Mouse (Mus musculus): Measurements from ENCODE around the gene Rab3a. TPM values are rescaled to one million over a fixed set of nuclear protein-coding genes. Genes with fewer than 3 reads are reported as not detected.

Rab3a gene
- polyA plus RNA-seq, 1 experiment from 2014 or later = 561 TPM

DNA sequence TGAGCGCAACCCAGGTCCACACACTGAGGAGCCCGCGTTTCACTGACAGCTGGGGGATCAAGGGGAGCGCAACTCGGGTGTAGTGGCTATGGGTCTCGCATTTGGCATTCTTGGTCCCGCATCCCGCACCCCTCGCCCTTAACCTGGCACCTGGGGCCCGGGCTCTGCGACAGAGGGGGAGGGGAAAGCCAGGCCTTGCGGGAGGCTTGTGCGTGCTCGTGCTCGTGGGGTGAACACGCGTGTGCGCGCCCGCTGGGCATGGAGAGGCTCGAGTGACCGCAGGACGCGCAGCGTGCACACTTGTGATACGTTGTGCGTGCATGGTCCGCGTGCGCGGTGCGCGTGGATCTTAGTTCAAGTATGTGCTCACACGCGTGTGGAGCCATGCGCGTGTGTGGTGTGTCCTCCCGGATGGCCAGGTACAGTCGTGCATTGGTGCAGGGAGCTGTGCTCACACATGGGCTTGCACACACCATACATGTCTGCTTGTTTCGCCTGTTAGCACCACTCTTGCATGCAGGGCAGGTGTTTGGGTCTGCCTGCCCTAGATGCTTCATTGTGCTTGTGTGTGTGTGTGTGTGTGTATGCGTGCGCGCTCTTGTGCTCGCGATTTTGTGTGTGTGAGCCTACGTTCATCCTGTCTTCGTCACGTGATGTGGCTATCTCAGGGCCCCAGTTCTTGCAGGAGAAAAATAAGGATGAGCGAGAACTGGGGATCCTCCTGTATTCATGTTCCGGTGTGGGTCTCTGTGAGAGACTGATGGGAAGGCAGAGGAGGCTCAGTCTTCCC, 587 bp downstream of the Rab3a start:
- Histone ChIP-seq H3K36me3 (peaks cover 17% of the 10 kb centered on the region), H3K4me2 (peak overlapping the region; percentile 79), H3K4me3 (peak overlapping the region; percentile 84), H3K27me3 (0 out of 2 replicates have a peak, but pooled peaks cover under 1% of the 10 kb centered on the region), H3K4me1 (replicated peaks) (peaks cover 60% of the 10 kb centered on the region), H3K27ac (replicated peaks) (peak overlapping the region; percentile 97), H3K9me3 (no peaks in the 10 kb centered on the region), H3K9ac (peak overlapping the region; percentile 97)
- peak; percentile 47 for ATAC-seq (ENCODE audit: low FRiP score, low read depth)
- 11% methylated on average over 50 of the region's 50 CpGs for WGBS

GRCm38 (mm10) chr8:70755661-70756475, 1.4 kb downstream of the Rab3a start:
- H3K4me2 ChIP-seq = peak overlapping the region; percentile 79
- peak overlapping the region; percentile 97 for H3K27ac ChIP-seq (replicated peaks)
- no peaks in the 10 kb centered on the region for H3K27me3 ChIP-seq
- peak overlapping the region; percentile 84 for H3K4me3 ChIP-seq
- peaks cover 17% of the 10 kb centered on the region for H3K36me3 ChIP-seq
- H3K9ac ChIP-seq = peak overlapping the region; percentile 97
- H3K4me1 ChIP-seq (replicated peaks) = peaks cover 65% of the 10 kb centered on the region
- H3K9me3 ChIP-seq = no peaks in the 10 kb centered on the region
- ATAC-seq (ENCODE audit: low FRiP score, low read depth) = no peak
- 80% methylated on average over 24 of the region's 24 CpGs for WGBS

DNA sequence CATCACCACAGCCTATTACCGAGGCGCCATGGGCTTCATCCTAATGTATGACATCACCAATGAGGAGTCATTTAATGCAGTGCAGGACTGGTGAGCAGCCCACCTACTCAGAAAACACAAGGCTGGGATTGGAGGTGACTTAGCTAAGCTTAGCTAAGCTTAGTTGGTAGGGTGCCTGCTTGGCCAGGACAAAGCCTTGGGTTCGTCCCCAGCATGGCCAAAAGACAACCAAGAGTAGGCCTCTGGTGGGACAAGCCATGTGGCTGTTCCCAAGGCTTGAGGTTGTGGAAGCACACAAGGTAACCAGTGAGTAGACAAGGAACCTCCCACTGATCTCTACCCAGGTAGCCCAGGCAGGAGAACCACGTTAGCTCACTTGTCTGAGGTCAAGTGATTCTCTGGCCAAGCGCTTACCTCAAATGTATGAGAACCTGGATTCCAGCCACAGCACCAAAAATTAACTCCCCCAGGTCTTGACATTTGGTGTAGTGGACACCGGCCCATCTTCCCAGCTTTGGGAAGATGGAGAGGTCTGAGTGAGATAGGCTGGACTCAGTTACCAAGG, 2.1 kb downstream of the Rab3a start:
- no peak for ATAC-seq (ENCODE audit: low FRiP score, low read depth)
- H3K27ac ChIP-seq (replicated peaks) = no peak overlapping the region
- H3K9ac ChIP-seq = no peak overlapping the region
- H3K4me2 ChIP-seq = no peak overlapping the region
- no peak overlapping the region for H3K4me3 ChIP-seq
- no peaks in the 10 kb centered on the region for H3K9me3 ChIP-seq
- H3K36me3 ChIP-seq = peaks cover 17% of the 10 kb centered on the region
- peaks cover 68% of the 10 kb centered on the region for H3K4me1 ChIP-seq (replicated peaks)
- H3K27me3 ChIP-seq = no peaks in the 10 kb centered on the region
- WGBS = 90% methylated on average over 6 of the region's 6 CpGs

DNA sequence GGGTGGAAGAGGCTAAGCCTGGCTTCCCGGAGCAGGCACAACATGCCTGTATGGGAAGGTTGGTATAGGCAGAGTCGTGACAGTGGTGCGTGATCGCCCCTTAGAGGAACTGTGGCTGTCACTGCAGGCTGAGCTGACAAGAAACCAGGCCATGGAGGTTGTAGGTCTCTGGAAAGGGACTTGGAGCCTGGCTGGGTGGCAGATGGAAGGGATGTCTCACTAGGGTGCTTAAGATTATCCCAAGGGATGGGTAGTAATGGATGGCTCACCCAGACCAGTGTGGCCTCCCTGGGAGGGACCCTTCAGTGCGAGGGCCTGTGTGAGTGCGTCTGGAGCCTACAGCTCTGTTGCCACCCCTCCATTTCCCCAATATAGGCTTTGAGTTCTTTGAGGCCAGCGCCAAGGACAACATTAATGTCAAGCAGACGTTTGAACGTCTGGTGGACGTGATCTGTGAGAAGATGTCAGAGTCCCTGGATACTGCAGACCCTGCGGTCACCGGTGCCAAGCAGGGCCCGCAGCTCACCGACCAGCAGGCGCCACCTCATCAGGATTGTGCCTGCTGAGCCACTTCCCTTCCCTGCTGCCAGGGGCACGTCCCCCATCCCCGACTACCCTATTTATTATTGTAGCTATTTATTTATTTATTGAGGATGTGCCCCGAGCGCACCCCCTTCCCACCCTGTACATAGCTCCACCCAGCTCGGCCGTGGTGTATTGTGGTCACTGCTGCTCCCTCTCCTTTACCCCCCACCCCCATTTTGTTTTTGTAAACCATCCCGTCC, 3.2 kb downstream of the Rab3a start:
- H3K9me3 ChIP-seq = no peaks in the 10 kb centered on the region
- H3K27ac ChIP-seq (replicated peaks) = peak overlapping the region; percentile 42
- no peak overlapping the region for H3K4me2 ChIP-seq
- no peak for ATAC-seq (ENCODE audit: low FRiP score, low read depth)
- peaks cover 17% of the 10 kb centered on the region for H3K36me3 ChIP-seq
- H3K4me1 ChIP-seq (replicated peaks) = peaks cover 68% of the 10 kb centered on the region
- no peaks in the 10 kb centered on the region for H3K27me3 ChIP-seq
- H3K9ac ChIP-seq = no peak overlapping the region
- 53% methylated on average over 22 of the region's 22 CpGs for WGBS
- H3K4me3 ChIP-seq = no peak overlapping the region

GRCm38 (mm10) chr8:70758308-70758615, 3.8 kb downstream of the Rab3a start:
- Histone ChIP-seq H3K27ac (replicated peaks) (peak overlapping the region; percentile 42), H3K9me3 (no peaks in the 10 kb centered on the region), H3K4me1 (replicated peaks) (peaks cover 68% of the 10 kb centered on the region), H3K4me3 (no peak overlapping the region), H3K36me3 (peaks cover 17% of the 10 kb centered on the region), H3K4me2 (no peak overlapping the region), H3K27me3 (no peaks in the 10 kb centered on the region), H3K9ac (no peak overlapping the region)
- 70% methylated on average over 7 of the region's 7 CpGs for WGBS
- no peak for ATAC-seq (ENCODE audit: low FRiP score, low read depth)

GRCm38 (mm10) chr8:70758616-70759561, 4.4 kb downstream of the Rab3a start:
- Histone ChIP-seq H3K4me3 (no peak overlapping the region), H3K9me3 (no peaks in the 10 kb centered on the region), H3K4me1 (replicated peaks) (peaks cover 63% of the 10 kb centered on the region), H3K27me3 (no peaks in the 10 kb centered on the region), H3K27ac (replicated peaks) (peak overlapping the region; percentile 42; the same call in 1 of the 2 replicates), H3K9ac (0 out of 2 replicates have a peak overlapping the region, but pooled peaks have one; percentile 75), H3K36me3 (peaks cover 17% of the 10 kb centered on the region), H3K4me2 (peak overlapping the region; percentile 95)
- 63% methylated on average over 19 of the region's 19 CpGs for WGBS
- ATAC-seq (ENCODE audit: low FRiP score, low read depth) = no peak

DNA sequence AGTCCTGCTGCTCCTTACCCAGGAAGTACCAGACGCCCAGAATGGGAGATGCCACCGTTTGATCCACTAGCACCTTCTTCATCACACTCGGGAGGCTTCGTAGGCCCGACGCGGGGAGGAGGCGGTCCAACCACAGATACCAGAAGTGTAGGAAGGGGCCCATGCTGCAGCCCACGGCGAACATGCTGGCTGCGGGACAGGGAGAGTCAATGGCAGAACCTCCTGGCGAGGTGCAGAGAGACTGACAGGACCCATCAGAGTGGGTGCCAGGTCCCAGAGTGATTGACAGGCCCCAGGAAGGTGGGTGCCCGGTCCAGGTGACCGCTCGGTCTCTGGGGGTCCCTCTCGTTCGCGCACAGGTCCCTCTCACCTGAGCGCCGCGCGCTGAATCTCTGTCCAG, 5.9 kb downstream of the Rab3a start:
- WGBS = under 1% methylated on average over 22 of the region's 22 CpGs
- Histone ChIP-seq H3K9ac (peak overlapping the region; percentile 75), H3K27me3 (no peaks in the 10 kb centered on the region), H3K4me3 (peak overlapping the region; percentile 67), H3K4me2 (peak overlapping the region; percentile 95), H3K36me3 (peaks cover 17% of the 10 kb centered on the region), H3K9me3 (no peaks in the 10 kb centered on the region), H3K27ac (replicated peaks) (peak overlapping the region; percentile 81), H3K4me1 (replicated peaks) (peaks cover 55% of the 10 kb centered on the region)
- no peak; the same call in 1 of the 2 replicates for ATAC-seq (ENCODE audit: low FRiP score, low read depth)

DNA sequence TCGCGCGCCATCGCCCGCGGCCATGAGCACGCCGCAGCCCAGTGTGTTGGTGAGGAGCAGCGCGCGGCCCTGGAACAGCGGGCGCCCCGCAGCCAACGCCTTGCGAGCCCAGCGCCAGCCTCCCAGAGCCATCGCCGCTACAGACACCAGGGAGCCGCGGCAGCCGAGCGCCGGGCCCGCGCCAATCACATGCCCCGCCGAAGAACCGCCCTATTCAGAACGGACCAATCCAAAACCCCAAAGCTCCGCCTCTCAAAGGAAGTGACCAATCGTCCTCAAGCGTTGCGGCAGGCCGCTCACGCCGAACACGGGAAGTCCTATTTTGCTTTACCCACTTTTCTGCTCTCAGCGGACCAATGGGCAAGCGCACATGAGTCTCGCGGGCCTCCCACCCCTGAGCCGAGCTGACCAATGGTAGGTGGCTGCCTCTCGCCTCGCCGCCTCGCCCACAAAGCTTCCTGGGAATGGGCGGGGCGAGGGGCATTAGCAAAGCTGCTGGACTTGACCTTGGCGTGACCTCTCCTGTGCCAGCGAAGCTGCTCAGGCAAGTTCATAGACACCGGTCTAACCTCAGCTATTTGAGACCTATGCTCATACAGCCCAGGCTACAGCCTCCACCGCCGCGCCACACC, 6.4 kb downstream of the Rab3a start, which contains the start of gene Mpv17l2:
Gene Mpv17l2, minus strand, starts transcription at position 172 of the 632 bp plus-strand sequence.
- Histone ChIP-seq H3K4me2 (peak within 1 kb of the TSS; percentile 95), H3K9ac (peak within 1 kb of the TSS; percentile 75), H3K36me3 (peaks cover 17% of the 10 kb centered on the region), H3K4me3 (peak within 1 kb of the TSS; percentile 67), H3K27me3 (no peaks in the 10 kb centered on the region), H3K27ac (replicated peaks) (peak within 1 kb of the TSS; percentile 81), H3K9me3 (no peaks in the 10 kb centered on the region), H3K4me1 (replicated peaks) (peaks cover 53% of the 10 kb centered on the region)
- under 1% methylated on average over 55 of the region's 55 CpGs for WGBS
- peak; percentile 96 for ATAC-seq (ENCODE audit: low FRiP score, low read depth)

GRCm38 (mm10) chr8:70762118-70762517, 7.6 kb downstream of the Rab3a start:
- H3K9me3 ChIP-seq = no peaks in the 10 kb centered on the region
- no peak overlapping the region for H3K27ac ChIP-seq (replicated peaks)
- H3K4me1 ChIP-seq (replicated peaks) = peaks cover 53% of the 10 kb centered on the region
- H3K4me3 ChIP-seq = no peak overlapping the region
- H3K9ac ChIP-seq = no peak overlapping the region
- 84% methylated on average over 1 of the region's 1 CpGs for WGBS
- no peak for ATAC-seq (ENCODE audit: low FRiP score, low read depth)
- peaks cover 8% of the 10 kb centered on the region; the same call in 1 of the 2 replicates for H3K27me3 ChIP-seq
- no peak overlapping the region for H3K4me2 ChIP-seq
- peaks cover 6% of the 10 kb centered on the region for H3K36me3 ChIP-seq

DNA sequence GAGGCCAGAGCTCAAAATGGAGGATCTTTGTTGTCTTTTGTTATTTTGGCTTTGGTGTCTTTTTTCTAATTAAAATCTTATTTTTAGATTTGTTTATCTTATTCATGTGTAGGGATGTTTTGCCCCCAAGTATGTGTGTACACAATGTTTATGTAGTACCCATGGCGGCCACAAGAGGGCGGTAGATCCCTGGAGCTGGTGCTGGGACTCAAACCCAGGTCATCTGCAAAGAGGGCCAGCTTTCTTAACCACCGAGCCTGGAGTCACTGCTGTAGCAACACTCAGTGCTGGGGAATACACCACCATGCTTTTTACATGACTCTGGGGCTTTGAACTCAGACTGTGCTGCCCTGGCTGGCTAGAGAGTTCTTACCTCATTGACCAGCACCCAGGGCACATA, 8.9 kb downstream of the Rab3a start:
- WGBS = 6% methylated on average over 3 of the region's 3 CpGs

More for the DNA sequence above, 8.9 kb downstream of the Rab3a start:
- Histone ChIP-seq H3K9ac (no peak overlapping the region), H3K4me3 (no peak overlapping the region), H3K27me3 (peaks cover 21% of the 10 kb centered on the region), H3K4me1 (replicated peaks) (peaks cover 41% of the 10 kb centered on the region), H3K36me3 (peaks cover 7% of the 10 kb centered on the region), H3K9me3 (no peaks in the 10 kb centered on the region), H3K27ac (replicated peaks) (no peak overlapping the region), H3K4me2 (no peak overlapping the region)
- ATAC-seq (ENCODE audit: low FRiP score, low read depth) = no peak
